Mouse (Mus musculus): ENCODE measurements around the gene Fdx1l. TPM values are rescaled to one million over a fixed set of nuclear protein-coding genes. Genes with fewer than 3 reads are reported as not detected.

The Fdx1l gene
- total RNA-seq (2017), result 33.6 and 45.2 TPM in 2 replicates

DNA sequence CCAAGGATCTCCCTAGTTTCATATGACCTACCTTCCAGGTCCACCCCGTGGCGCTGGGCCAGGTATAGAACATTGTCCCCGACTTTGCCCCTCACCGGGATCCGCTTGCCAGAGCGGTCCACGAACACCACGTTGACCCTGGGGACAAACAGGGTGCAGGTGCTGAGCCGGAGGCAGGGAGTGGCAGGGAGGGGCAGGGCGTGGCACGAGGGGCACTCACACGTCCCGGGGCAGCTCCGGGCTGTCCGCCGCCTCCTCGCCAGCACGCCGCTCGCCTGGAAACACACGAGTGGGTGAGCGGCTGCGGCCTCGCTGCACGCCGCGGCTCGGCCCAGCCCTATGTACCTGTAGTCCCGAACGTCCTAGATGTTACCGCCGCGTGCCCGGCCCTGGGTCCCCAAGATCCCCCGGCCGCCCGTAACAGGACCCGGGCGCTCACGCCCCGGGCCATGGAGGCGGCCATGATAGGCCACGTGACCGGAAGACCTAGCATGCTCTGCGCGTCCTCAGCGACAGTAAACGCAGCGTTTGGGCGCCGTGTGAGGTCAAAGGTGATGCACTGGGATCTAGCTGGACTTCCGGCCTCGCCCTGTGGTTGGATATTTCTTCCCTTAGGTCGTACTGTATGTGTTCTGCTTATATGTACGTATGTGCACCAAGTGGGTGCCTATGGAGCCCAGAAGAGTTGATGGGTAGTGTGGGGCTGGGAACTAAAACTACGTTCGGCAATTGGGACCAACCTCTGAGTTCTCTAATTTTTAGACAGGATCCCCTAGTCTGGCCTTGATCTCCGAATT is at the start of gene Fdx1l, which contains the start of gene Gm49373:
TSS of gene Fdx1l (minus strand) at position 571 of the 797 bp plus-strand sequence.
TSS of gene Gm49373 (minus strand) at position 53 of the 797 bp plus-strand sequence.
- ATAC-seq (replicated peaks in 1 of 2; ENCODE audit: insufficient read depth in 1 of 2, low FRiP score in 2 of 2, low TSS enrichment in 1 of 2, low read depth in 1 of 2, poor library complexity in 2 of 2, severe bottlenecking in 2 of 2), result peak; percentile 89 to 92

DNA sequence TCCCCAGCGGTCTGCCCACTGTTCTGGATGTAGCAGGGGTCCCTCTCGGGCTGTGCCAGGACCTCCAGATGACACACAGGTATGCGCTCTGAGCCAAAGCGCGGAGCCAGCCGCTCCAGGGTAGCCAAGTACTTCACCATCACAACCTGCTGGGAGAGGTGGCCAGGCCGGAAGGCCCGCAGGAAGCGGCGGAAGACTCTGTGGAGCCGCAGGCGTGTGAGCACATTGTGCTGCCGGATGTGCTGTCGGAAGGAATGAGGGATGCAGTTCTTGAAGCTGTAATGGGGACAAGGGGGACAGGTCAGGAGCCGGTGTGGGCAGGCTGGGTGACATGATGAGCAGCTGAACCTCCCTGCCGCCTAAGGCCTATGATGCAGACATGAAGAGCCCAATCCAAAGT is 48.1 kb upstream of the Fdx1l start:
- ATAC-seq (replicated peaks in 1 of 2; ENCODE audit: insufficient read depth in 1 of 2, low FRiP score in 2 of 2, low TSS enrichment in 1 of 2, low read depth in 1 of 2, poor library complexity in 2 of 2, severe bottlenecking in 2 of 2), result no peak

DNA sequence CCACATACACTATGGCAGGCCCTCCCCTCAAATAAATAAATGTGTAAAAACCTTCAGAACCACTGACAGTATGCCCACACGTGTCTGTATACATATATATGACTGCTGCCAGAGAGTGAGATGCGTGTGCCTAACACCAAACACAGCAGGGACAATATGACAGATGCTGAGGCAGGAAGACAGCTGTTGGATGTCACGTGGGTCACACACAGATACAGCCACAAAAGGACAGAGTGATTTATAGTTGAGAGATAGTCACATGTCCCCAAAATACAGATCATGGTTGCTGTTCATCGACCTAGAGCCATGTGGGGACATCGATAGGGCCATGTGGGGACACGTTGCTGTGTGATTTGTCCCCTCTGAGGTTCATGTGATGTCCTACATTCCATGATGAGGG is 43.7 kb upstream of the Fdx1l start:
- no peak for ATAC-seq (replicated peaks in 1 of 2; ENCODE audit: insufficient read depth in 1 of 2, low FRiP score in 2 of 2, low TSS enrichment in 1 of 2, low read depth in 1 of 2, poor library complexity in 2 of 2, severe bottlenecking in 2 of 2)

DNA sequence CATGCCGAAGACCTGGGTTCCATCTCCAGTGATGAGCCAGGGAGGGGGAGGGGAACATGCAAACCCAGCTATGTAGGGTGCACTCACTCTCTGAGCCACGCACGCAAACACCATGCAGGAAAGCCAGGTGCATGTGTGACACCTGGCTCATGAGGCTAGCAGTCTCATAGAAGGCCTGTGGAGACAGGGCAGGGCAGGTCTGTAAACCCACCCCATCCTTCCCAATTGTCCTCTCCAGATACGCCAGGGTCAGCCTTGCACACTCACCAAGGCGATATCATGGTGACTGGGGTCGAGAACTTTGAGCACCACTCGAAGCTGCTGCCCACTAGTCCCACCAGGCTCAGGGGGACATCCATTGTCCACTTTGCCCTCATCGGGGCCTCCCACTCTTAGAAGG is 41.7 kb upstream of the Fdx1l start:
- no peak for ATAC-seq (replicated peaks in 1 of 2; ENCODE audit: insufficient read depth in 1 of 2, low FRiP score in 2 of 2, low TSS enrichment in 1 of 2, low read depth in 1 of 2, poor library complexity in 2 of 2, severe bottlenecking in 2 of 2)

DNA sequence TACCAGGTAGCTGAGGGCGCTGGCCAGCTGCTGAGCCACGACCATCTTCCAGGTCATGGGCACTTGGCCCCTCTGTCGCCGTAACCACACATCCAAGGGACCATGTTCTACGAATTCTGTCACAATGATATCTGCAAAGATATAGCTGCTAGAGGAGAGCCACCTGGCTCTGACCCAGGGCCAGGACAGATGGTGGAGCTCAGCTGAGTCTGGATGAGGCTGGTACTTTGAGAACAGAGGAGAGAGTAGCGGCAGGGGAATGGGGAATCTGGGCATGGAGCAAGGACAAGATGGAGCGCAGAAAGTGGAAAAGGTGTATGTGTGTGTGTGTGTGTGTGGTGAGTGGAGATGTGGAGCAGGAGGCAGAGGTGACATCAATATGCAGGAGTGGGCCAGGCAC is 40.8 kb upstream of the Fdx1l start:
- ATAC-seq (replicated peaks in 1 of 2; ENCODE audit: insufficient read depth in 1 of 2, low FRiP score in 2 of 2, low TSS enrichment in 1 of 2, low read depth in 1 of 2, poor library complexity in 2 of 2, severe bottlenecking in 2 of 2), result no peak

DNA sequence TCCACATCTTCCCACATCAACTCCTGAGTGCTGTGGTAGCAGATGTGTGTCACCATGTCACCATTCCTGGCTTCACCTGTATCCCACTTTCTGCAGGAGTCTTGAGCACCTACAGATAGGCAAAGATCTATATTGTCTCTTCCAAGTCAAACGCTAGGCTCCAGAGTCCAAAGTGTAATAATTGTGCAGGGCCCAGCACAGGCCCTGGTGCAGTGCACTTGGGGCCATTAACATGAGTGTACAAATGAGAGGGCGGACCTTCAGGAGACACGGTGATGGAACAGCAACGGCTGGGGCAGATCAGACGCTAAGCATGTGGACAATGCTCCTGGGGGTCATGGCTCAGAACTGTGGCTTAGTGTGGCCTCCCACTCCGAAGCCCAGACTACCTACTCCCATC is 40.3 kb upstream of the Fdx1l start:
- ATAC-seq (replicated peaks in 1 of 2; ENCODE audit: insufficient read depth in 1 of 2, low FRiP score in 2 of 2, low TSS enrichment in 1 of 2, low read depth in 1 of 2, poor library complexity in 2 of 2, severe bottlenecking in 2 of 2), result no peak

DNA sequence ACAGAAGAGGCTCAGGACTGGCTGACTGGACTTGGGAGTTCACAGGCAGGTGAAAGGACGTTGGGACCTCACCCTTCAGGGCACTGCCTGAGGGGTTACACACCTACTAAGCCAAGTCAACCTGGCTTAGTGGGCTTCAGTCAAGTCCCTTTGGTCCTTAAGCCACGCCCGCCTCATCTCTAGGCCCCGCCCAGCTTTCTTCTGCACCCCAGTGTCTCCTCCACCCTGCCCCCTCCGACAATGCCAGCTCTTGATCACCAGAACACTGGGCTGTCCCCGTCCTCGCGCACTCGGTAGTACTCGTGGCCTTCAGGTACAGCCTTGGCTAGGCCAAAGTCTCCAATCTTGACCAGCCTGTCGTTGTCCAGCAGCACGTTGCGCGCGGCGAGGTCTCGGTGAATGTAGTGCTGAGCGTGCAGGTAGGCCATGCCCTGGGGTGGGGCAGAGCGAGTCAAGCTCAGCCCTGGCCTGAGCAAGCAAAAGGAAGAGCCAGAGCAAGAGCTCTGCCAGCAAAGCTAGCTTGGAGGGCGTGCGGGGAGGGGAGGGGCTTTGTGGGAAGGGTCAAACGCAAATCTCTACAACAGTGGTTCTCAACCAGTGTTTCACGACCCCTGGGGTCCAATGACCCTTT is 34.3 kb upstream of the Fdx1l start:
- no peak for ATAC-seq (replicated peaks in 1 of 2; ENCODE audit: insufficient read depth in 1 of 2, low FRiP score in 2 of 2, low TSS enrichment in 1 of 2, low read depth in 1 of 2, poor library complexity in 2 of 2, severe bottlenecking in 2 of 2)

DNA sequence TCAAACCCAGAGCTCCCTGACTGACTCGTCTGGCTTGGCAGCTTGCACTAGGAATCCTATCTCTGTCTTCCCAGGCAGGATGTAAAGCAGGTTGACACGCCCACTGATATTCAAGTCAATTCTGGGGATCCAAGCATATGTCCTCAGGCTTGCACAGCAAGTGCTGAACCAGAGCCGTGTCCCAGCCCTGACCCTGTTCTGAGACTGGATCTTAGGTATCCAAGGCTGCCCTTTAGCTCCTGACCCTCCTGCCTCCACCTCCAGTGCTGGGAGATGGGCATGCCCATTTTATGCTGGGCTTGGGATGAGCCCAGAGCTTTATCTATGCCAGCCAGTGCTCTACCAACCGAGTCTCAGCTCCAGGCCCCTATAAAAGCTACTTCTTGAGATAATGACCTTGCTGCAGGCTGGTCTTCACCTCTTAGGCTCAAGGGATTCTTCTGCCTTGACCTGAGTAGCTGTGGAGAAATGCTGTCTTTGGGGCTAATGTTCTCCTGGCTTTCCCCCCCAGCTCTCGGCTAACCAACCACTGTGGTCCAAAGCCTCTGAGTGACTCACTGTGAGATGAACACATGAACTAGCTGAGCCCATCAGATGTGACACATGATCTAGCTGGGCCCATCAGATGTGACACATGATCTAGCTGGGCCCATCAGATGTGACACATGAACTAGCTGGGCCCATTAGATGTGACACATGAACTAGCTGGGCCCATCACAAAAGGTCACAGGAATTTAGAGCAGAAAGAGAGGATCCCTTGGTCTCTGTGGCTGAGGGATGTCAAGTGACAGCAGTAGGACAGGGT is 32.5 kb upstream of the Fdx1l start:
- ATAC-seq (replicated peaks in 1 of 2; ENCODE audit: insufficient read depth in 1 of 2, low FRiP score in 2 of 2, low TSS enrichment in 1 of 2, low read depth in 1 of 2, poor library complexity in 2 of 2, severe bottlenecking in 2 of 2), result no peak

DNA sequence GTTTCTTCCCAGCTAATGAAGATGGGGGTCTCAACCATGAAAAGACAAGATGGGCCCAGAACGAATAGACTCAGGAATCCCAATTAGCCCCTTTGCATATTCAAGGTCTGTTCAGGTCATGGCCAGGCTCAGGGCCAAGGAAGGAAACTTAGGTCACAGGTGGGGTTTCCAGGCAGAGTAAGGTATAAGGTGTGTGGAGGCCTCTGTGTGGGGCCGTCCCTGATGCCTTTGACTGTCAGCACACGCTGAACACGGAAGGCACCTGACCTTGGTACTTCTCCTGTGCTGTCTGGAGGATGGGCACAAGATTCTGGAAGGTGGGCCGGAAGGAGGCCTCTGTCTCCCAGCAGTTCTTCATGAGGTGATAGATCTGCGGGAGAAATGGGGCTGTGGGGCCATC is 31.4 kb upstream of the Fdx1l start:
- ATAC-seq (replicated peaks in 1 of 2; ENCODE audit: insufficient read depth in 1 of 2, low FRiP score in 2 of 2, low TSS enrichment in 1 of 2, low read depth in 1 of 2, poor library complexity in 2 of 2, severe bottlenecking in 2 of 2), result no peak

DNA sequence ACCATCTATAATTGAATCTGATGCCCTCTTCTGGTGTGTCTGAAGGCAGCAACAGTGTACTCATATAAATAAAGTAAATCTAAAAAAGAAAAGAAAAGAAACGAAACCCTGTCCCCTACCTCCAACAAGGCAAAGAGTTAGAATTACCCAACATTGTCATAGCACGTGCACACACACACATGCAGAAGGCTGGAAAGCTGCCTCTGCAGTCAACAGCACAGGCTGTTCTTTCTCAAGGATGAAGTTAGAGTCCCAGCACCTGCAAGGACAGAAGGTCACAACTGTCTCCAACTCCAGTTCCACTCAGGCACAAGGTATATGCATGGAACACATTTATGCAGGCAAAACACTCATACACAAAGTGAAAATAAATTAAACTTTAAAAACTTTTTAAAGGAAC is 28.7 kb upstream of the Fdx1l start:
- no peak for ATAC-seq (replicated peaks in 1 of 2; ENCODE audit: insufficient read depth in 1 of 2, low FRiP score in 2 of 2, low TSS enrichment in 1 of 2, low read depth in 1 of 2, poor library complexity in 2 of 2, severe bottlenecking in 2 of 2)

DNA sequence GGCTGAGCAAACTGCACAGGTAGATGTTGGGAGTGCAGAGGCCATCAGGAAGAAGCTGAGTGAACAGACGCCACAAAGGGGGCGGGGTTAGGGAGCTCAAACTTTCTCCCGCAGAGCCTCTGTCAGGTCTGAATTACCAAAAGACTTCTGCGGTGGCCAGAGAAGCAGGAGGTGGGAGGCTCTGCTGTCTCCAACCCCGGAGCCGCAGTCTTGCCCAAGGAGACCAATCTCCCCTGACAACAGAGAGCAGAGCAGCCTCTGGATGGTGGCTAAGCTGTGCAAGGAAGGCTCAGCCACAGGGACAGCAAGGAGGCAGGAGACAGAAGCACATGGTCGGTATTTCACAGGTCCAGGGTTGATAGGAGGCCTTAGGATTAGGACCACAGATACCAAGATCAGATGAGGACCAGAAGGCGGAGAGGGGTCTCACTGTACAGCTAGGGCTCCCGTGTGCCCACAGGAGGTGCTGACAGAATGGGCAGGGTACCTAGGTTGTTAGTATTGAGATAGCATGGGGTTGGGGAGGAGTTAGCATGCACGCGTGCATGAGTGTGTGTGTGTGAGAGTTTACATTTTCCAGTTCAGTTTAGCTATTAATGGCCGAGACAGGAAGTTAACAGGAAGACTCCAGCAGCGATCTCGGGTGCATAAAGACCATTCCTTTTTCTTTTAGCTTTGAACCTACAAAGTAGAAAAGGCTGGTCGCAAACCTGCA is 27.2 kb upstream of the Fdx1l start:
- peak; percentile 51 to 55 for ATAC-seq (replicated peaks in 1 of 2; ENCODE audit: insufficient read depth in 1 of 2, low FRiP score in 2 of 2, low TSS enrichment in 1 of 2, low read depth in 1 of 2, poor library complexity in 2 of 2, severe bottlenecking in 2 of 2)

DNA sequence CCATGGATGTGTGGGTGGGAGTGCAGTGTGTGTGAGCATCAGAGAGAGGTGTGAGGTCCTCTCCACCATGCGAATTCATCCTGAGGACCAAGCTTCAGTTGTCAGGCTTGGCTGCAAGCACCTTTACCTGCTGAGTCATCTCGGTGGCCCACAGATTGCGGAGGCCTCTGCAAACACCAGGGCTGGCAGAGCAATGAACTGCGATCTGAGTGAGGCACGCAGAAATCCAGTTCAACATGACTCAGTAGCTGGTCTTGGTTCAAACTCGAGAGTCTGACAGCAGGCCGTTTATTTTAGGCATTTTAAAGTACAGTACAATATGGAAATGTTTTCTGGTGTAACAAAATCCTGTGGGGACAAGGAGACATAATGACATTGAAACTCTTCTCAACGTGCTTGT is 24.4 kb upstream of the Fdx1l start:
- ATAC-seq (replicated peaks in 1 of 2; ENCODE audit: insufficient read depth in 1 of 2, low FRiP score in 2 of 2, low TSS enrichment in 1 of 2, low read depth in 1 of 2, poor library complexity in 2 of 2, severe bottlenecking in 2 of 2), result no peak

DNA sequence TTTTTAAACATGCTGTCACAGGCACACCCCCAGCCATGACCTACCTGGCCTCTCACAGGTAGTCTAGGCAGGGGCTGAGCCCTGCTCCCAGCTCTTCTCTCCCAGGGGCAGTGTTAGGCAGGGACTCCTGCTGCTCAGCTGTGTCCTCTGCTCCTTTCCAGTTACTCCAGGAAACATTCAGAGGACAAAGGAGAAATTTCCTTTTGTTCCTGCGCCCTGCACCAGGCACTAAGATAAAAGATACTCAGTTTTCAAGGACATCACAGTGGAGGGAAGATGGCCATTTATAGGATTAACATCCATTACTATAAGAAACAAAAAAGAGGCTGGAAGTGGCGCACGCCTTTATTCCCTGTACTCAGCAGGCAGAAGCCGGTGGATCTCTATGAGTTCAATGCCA is 22.5 kb upstream of the Fdx1l start:
- ATAC-seq (replicated peaks in 1 of 2; ENCODE audit: insufficient read depth in 1 of 2, low FRiP score in 2 of 2, low TSS enrichment in 1 of 2, low read depth in 1 of 2, poor library complexity in 2 of 2, severe bottlenecking in 2 of 2), result no peak

DNA sequence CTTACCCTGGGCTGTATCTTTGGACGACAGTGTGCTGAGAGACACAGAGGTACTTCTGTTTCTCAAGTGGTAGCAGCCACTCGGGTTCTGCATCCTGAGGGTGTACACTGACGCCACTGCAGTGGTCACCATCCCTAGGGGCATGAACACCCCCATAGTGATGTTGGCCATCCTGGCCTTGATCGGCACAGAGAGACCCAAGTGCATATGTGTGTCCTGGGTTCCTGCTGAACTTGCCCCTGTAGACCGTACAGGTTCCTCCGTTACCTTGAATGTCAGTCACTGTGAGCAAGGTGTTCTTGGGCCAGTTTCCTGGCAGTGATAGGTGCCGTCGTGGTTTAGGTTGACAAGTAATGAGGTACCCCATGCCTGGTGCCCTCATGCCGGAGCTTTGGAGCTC is 20.0 kb upstream of the Fdx1l start:
- ATAC-seq (replicated peaks in 1 of 2; ENCODE audit: insufficient read depth in 1 of 2, low FRiP score in 2 of 2, low TSS enrichment in 1 of 2, low read depth in 1 of 2, poor library complexity in 2 of 2, severe bottlenecking in 2 of 2), result no peak

DNA sequence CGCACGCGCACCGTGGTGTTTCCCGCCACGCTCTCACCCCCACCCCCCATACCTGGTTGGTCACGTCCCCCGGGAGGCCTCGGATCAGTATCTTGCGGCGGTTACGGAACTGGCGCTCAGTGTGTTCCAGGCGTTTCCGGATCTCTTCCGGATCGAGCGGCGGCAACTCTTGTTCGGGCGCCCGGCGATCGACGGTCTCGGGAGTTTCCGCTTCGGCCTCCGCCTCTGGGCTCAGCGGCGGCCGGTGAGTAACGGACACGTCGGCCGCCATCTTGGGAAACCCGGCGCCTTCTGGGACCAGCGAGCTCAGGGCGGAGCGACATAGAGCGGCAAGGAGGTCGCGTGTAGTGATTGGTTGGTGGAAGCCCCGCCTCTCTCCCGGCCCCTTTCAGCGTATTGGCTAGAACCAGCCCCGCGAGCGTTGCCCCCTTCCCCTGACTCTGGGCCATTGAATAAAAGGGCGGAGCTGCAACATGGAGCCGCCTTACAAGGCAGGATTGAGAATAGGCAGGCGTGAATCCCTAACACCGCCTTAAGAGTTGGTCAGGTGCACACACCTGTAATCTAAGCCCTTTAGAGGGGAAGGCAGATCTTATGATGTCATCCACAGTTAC is 18.4 kb upstream of the Fdx1l start, which contains the start of the genes Gm38431 and Raver1:
TSS of gene Gm38431 (minus strand) at position 291 of the 614 bp plus-strand sequence.
TSS of gene Raver1 (minus strand) at position 302 of the 614 bp plus-strand sequence.
- ATAC-seq (replicated peaks in 1 of 2; ENCODE audit: insufficient read depth in 1 of 2, low FRiP score in 2 of 2, low TSS enrichment in 1 of 2, low read depth in 1 of 2, poor library complexity in 2 of 2, severe bottlenecking in 2 of 2), result peak; percentile 98

DNA sequence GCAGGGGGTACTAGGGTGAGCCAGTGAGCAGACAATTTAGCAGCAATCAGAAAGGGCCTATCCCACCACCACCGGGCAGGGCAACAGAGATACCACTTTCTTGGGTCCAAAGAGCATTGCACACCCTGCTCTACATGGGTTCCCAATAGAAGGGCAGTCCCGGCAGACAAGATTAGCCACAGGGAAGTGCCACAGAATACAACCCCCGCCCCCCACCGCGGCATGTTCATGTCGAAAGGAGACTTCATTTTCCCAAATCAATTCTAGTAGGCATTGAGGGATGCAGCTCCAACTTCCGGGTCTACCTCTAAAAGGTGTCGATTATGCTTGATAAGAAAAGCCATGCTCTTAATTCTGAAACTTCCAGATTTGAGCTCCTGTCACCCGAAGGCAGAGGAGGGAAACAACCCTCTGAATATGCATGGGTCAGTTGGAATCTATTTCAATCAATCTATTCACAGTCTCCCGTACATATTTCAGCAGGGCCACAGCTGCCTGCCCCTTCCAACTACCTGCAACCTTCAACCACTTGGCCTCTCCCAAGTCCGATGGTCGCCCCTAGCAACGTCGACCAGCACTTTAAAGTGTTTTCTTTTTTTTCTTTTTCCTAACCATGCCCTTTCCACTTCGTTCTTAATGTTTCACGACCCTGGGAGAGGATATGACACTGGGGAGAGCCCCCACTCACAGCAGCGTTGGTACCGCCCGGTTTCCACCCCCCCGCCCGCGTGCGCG is 17.7 kb upstream of the Fdx1l start:
- ATAC-seq (replicated peaks in 1 of 2; ENCODE audit: insufficient read depth in 1 of 2, low FRiP score in 2 of 2, low TSS enrichment in 1 of 2, low read depth in 1 of 2, poor library complexity in 2 of 2, severe bottlenecking in 2 of 2), result peak in 1 of 2 experiments; percentile 1; a peak in 1 of 4 replicates
